Mouse (Mus musculus) activated CD4-positive, CD25-positive, alpha-beta regulatory T cell, adult 4 months (primary cell): ENCODE data around the gene Gm28305. TPM values are rescaled to one million over a fixed set of nuclear protein-coding genes. Genes with fewer than 3 reads are reported as not detected.

ENCODE experiments used
- ATAC-seq: one replicate; pipeline ENCODE4 v1.8.0; 2017
- polyA plus RNA-seq, 2 experiments: library from polyadenylated mRNA; unstranded; fragments of 100-300 nt; shearing (Covaris generic); gene quantifications; one replicate each; pipeline ENCODE4 v1.2.1; 2017

Gm28305 gene
- not detected for polyA plus RNA-seq

- ATAC-seq = no peak
Measured at GRCm38 (mm10) chr9:104040362-104040761, at the start of gene Gm28305. Gene Gm28305 (plus strand): TSS chr9:104040662.

- ATAC-seq = peak; percentile 57
Measured at GRCm38 (mm10) chr9:103996496-103996895, 44.0 kb upstream of the Gm28305 start.

GRCm38 (mm10) chr9:104000601-104001000 is 39.9 kb upstream of the Gm28305 start:
- ATAC-seq = no peak

- ATAC-seq = peak; percentile 93
Measured at GRCm38 (mm10) chr9:104001921-104002859, 38.3 kb upstream of the Gm28305 start, which contains the start of gene Nphp3. Gene Nphp3 (plus strand): TSS chr9:104002544.

- peak; percentile 26 for ATAC-seq
Measured at GRCm38 (mm10) chr9:104002913-104003330, 37.5 kb upstream of the Gm28305 start.

GRCm38 (mm10) chr9:104014526-104014925 is 25.9 kb upstream of the Gm28305 start:
- no peak for ATAC-seq

GRCm38 (mm10) chr9:104021026-104021425 is 19.4 kb upstream of the Gm28305 start:
- ATAC-seq = no peak

- ATAC-seq = no peak
Measured at GRCm38 (mm10) chr9:104027186-104027585, 13.3 kb upstream of the Gm28305 start.

- no peak for ATAC-seq
Measured at GRCm38 (mm10) chr9:104029861-104030260, 10.6 kb upstream of the Gm28305 start.

- no peak for ATAC-seq
Measured at GRCm38 (mm10) chr9:104034231-104034630, 6.2 kb upstream of the Gm28305 start.

GRCm38 (mm10) chr9:104034718-104035117 is 5.7 kb upstream of the Gm28305 start:
- ATAC-seq = no peak

GRCm38 (mm10) chr9:104035261-104036015 is 5.0 kb upstream of the Gm28305 start:
- peak; percentile 71 for ATAC-seq

- no peak for ATAC-seq
Measured at GRCm38 (mm10) chr9:104038266-104038665, 2.2 kb upstream of the Gm28305 start.

- ATAC-seq = no peak
Measured at GRCm38 (mm10) chr9:104039031-104039695, 1.3 kb upstream of the Gm28305 start.

- no peak for ATAC-seq
Measured at GRCm38 (mm10) chr9:104039742-104040141, 720 bp upstream of the Gm28305 start.

GRCm38 (mm10) chr9:104043676-104044075 is 3.2 kb downstream of the Gm28305 start:
- ATAC-seq = no peak

- ATAC-seq = no peak
Measured at GRCm38 (mm10) chr9:104051028-104051427, 10.6 kb downstream of the Gm28305 start.

- ATAC-seq = peak; percentile 71
Measured at GRCm38 (mm10) chr9:104062430-104063243, 22.2 kb downstream of the Gm28305 start, which contains the start of gene Uba5. Gene Uba5 (minus strand): TSS chr9:104063134.

- peak; percentile 90 for ATAC-seq
Measured at GRCm38 (mm10) chr9:104063244-104063961, 22.9 kb downstream of the Gm28305 start, which contains the start of gene Acad11. Gene Acad11 (plus strand): TSS chr9:104063377.

- ATAC-seq = no peak
Measured at GRCm38 (mm10) chr9:104064571-104064970, 24.1 kb downstream of the Gm28305 start.

- no peak for ATAC-seq
Measured at GRCm38 (mm10) chr9:104070241-104070640, 29.8 kb downstream of the Gm28305 start.
